Mouse (Mus musculus) lung, embryonic 16.5 days (tissue): ENCODE data around the gene Slc1a2. TPM values are rescaled to one million over a fixed set of nuclear protein-coding genes. Genes with fewer than 3 reads are reported as not detected.

Experiments used
- ATAC-seq: fragments of 200-750 bp; cut with Nextera tagmentation; 2 replicates; pipeline ENCODE4 v1.8.0; 2017; ENCODE audit warnings: low read depth, mild to moderate bottlenecking, moderate library complexity
- H3K27ac ChIP-seq: fragments of 300-500 bp; sonication (generic); 2 replicates; pipeline ENCODE4 v1.5.1; 2014; ENCODE audit warnings: mild to moderate bottlenecking, control low read depth, low read length
- H3K27me3 ChIP-seq: fragments of 300-500 bp; sonication (generic); 2 replicates; pipeline ENCODE4 v1.6.1; 2014; ENCODE audit warnings: low read depth, low read length, mixed read lengths; ENCODE audit not compliant: control insufficient read depth, insufficient read depth
- H3K36me3 ChIP-seq: fragments of 300-500 bp; sonication (generic); 2 replicates; pipeline ENCODE4 v1.6.1; 2014; ENCODE audit warnings: low read length; ENCODE audit not compliant: control insufficient read depth, insufficient read depth
- H3K4me1 ChIP-seq: fragments of 300-500 bp; sonication (generic); replicated peaks from 2 replicates; pipeline ENCODE4 v1.6.1; 2014; ENCODE audit warnings: low read length, mixed read lengths; ENCODE audit not compliant: control insufficient read depth, insufficient read depth
- H3K4me2 ChIP-seq: fragments of 300-500 bp; sonication (generic); 2 replicates; pipeline ENCODE4 v1.6.1; 2014; ENCODE audit warnings: low read depth, low read length, control low read depth
- H3K4me3 ChIP-seq: fragments of 300-500 bp; sonication (generic); 2 replicates; pipeline ENCODE4 v1.5.1; 2014; ENCODE audit warnings: mild to moderate bottlenecking, low read length, control low read depth
- H3K9ac ChIP-seq: fragments of 300-500 bp; sonication (generic); 2 replicates; pipeline ENCODE4 v1.6.1; 2014; ENCODE audit warnings: low read length, control low read depth
- H3K9me3 ChIP-seq: fragments of 300-500 bp; sonication (generic); 2 replicates; pipeline ENCODE4 v1.6.1; 2016; ENCODE audit warnings: low read length; ENCODE audit not compliant: control insufficient read depth
- WGBS: fragments of 180-500 bp; shearing (Covaris S2); extraction: QIAGEN DNeasy Blood & Tissue Kit; methylation state at CpG from one replicate; pipeline ENCODE4 v1.1.7; 2014; 5-methylcytosine and 5-hydroxymethylcytosine counted together
- polyA plus RNA-seq: library from polyadenylated mRNA; unstranded; fragments of >200 nt; fragmentation: Nextera tagmentation; extraction: Ambion mirVana; gene quantifications from 2 replicates; pipeline ENCODE4 v1.2.1, GENCODE M21; 2015

Gene Slc1a2
- polyA plus RNA-seq, 1 experiment from 2014 or later, result 0.19 TPM

DNA sequence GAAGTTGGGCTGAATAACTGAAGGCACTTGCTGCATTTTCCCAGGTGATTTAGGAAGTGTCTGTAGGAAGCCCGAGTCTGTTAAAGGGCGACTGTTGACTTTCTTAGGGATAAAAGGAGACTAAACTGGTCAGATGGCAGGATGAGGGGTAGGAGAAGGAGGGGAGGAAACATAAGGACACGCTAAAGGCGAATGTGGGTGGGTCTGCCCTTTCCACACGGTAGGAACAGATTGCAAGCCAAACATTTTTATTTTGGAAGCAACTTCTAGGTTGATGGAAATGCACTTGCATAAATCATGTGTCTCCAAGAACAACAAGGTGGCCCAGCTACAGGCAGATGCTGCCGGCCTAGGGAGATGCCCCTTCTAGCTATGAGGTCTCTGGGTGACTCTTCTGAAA, 18.9 kb downstream of the Slc1a2 start:
- no peak overlapping the region for H3K4me2 ChIP-seq
- no peaks in the 10 kb centered on the region for H3K4me1 ChIP-seq
- ATAC-seq, result no peak
- H3K27ac ChIP-seq, result no peak overlapping the region
- no peaks in the 10 kb centered on the region for H3K36me3 ChIP-seq
- WGBS, result 58% methylated on average over 6 of the region's 6 CpGs
- H3K27me3 ChIP-seq, result no peaks in the 10 kb centered on the region
- no peak overlapping the region for H3K9ac ChIP-seq
- H3K9me3 ChIP-seq, result no peaks in the 10 kb centered on the region
- no peak overlapping the region for H3K4me3 ChIP-seq

DNA sequence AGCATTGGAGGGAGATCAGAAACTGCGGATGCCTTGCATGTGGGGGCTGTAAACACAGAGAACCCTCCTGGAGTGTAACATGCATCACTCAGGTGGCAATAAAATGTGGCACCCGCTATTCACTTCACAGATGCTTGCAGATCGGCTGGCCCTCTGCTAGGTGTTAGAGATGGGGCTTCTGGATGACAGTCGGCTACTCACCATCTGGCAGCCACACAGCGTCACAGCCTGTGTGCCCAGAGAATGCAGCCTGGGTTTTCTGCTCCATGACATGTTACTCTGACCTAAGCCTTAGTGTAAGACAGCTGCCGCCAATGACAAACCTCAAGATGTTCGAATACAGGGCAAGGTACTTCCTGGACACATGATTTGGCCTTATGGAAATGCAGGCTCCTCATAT, 22.9 kb downstream of the Slc1a2 start:
- ATAC-seq, result no peak
- no peak overlapping the region for H3K9ac ChIP-seq
- H3K4me3 ChIP-seq, result no peak overlapping the region
- H3K9me3 ChIP-seq, result no peaks in the 10 kb centered on the region
- H3K36me3 ChIP-seq, result no peaks in the 10 kb centered on the region
- H3K4me2 ChIP-seq, result no peak overlapping the region
- no peak overlapping the region for H3K27ac ChIP-seq
- H3K27me3 ChIP-seq, result no peaks in the 10 kb centered on the region
- H3K4me1 ChIP-seq, result no peaks in the 10 kb centered on the region; the same call in 1 of the 2 replicates
- 73% methylated on average over 7 of the region's 7 CpGs for WGBS

DNA sequence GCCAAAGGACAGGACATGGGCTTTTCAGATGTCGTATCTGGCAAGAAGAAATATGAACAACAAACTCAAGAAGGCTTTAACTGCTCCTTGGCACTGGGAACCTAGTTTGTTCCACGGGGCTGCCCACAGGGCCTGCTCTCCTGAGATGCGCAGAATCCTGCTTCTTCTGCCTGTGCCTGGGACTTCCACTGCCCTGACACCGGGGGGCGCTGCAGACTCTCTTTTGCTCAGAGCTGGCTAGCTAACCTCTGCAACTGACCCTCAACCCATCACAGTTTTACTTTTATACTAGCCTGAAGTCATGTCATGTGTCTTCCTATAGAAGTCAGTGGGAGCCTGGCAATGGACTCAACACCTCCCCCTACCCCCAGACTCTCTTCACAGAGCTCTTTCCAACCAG, 23.7 kb downstream of the Slc1a2 start:
- no peak overlapping the region for H3K27ac ChIP-seq
- H3K27me3 ChIP-seq, result no peaks in the 10 kb centered on the region
- 50% methylated on average over 5 of the region's 5 CpGs for WGBS
- no peak overlapping the region for H3K4me3 ChIP-seq
- no peaks in the 10 kb centered on the region for H3K9me3 ChIP-seq
- H3K4me1 ChIP-seq, result no peaks in the 10 kb centered on the region; the same call in 1 of the 2 replicates
- ATAC-seq, result no peak
- no peaks in the 10 kb centered on the region for H3K36me3 ChIP-seq
- H3K9ac ChIP-seq, result no peak overlapping the region
- no peak overlapping the region for H3K4me2 ChIP-seq

- no peak overlapping the region for H3K4me2 ChIP-seq
- no peak for ATAC-seq
Measured at GRCm38 (mm10) chr2:102685371-102686107, 27.1 kb downstream of the Slc1a2 start.

GRCm38 (mm10) chr2:102686108-102686450, 27.6 kb downstream of the Slc1a2 start:
- 59% methylated on average over 9 of the region's 9 CpGs for WGBS
- H3K4me2 ChIP-seq, result no peak overlapping the region
- ATAC-seq, result no peak
- H3K36me3 ChIP-seq, result no peaks in the 10 kb centered on the region
- H3K27ac ChIP-seq, result no peak overlapping the region
- no peaks in the 10 kb centered on the region for H3K27me3 ChIP-seq
- no peak overlapping the region for H3K4me3 ChIP-seq
- no peaks in the 10 kb centered on the region; the same call in 1 of the 2 replicates for H3K4me1 ChIP-seq
- H3K9ac ChIP-seq, result peak overlapping the region; percentile 27; the same call in 1 of the 2 replicates
- no peaks in the 10 kb centered on the region for H3K9me3 ChIP-seq

More at GRCm38 (mm10) chr2:102685371-102686107, 27.1 kb downstream of the Slc1a2 start:
- no peak overlapping the region for H3K4me3 ChIP-seq
- peak overlapping the region; percentile 27; the same call in 1 of the 2 replicates for H3K9ac ChIP-seq
- H3K9me3 ChIP-seq, result no peaks in the 10 kb centered on the region
- H3K27ac ChIP-seq, result no peak overlapping the region
- H3K36me3 ChIP-seq, result no peaks in the 10 kb centered on the region
- no peaks in the 10 kb centered on the region for H3K27me3 ChIP-seq
- no peaks in the 10 kb centered on the region; the same call in 1 of the 2 replicates for H3K4me1 ChIP-seq
- WGBS, result 83% methylated on average over 7 of the region's 7 CpGs

- ATAC-seq, result no peak
- no peaks in the 10 kb centered on the region for H3K4me1 ChIP-seq
- H3K9me3 ChIP-seq, result no peaks in the 10 kb centered on the region
- no peak overlapping the region for H3K4me2 ChIP-seq
- WGBS, result 46% methylated on average over 7 of the region's 7 CpGs
- no peaks in the 10 kb centered on the region for H3K36me3 ChIP-seq
- H3K27me3 ChIP-seq, result no peaks in the 10 kb centered on the region
- H3K27ac ChIP-seq, result no peak overlapping the region
- no peak overlapping the region for H3K9ac ChIP-seq
- no peak overlapping the region for H3K4me3 ChIP-seq
Measured at GRCm38 (mm10) chr2:102693556-102693955, 35.1 kb downstream of the Slc1a2 start.

GRCm38 (mm10) chr2:102694750-102695149, 36.3 kb downstream of the Slc1a2 start:
- Histone ChIP-seq H3K27me3 (no peaks in the 10 kb centered on the region), H3K9ac (no peak overlapping the region)

GRCm38 (mm10) chr2:102695541-102695940, 37.1 kb downstream of the Slc1a2 start:
- H3K4me3 ChIP-seq, result no peak overlapping the region
- no peaks in the 10 kb centered on the region for H3K4me1 ChIP-seq
- H3K9me3 ChIP-seq, result no peaks in the 10 kb centered on the region
- H3K27me3 ChIP-seq, result no peaks in the 10 kb centered on the region
- no peak for ATAC-seq
- no peaks in the 10 kb centered on the region for H3K36me3 ChIP-seq
- no peak overlapping the region for H3K27ac ChIP-seq
- H3K9ac ChIP-seq, result no peak overlapping the region
- no peak overlapping the region for H3K4me2 ChIP-seq

More at GRCm38 (mm10) chr2:102694750-102695149, 36.3 kb downstream of the Slc1a2 start:
- ATAC-seq, result no peak
- Histone ChIP-seq H3K36me3 (no peaks in the 10 kb centered on the region), H3K27ac (no peak overlapping the region), H3K4me3 (no peak overlapping the region), H3K9me3 (no peaks in the 10 kb centered on the region), H3K4me1 (no peaks in the 10 kb centered on the region), H3K4me2 (no peak overlapping the region)
- 60% methylated on average over 4 of the region's 4 CpGs for WGBS

- Histone ChIP-seq H3K4me3 (no peak overlapping the region), H3K4me2 (no peak overlapping the region), H3K27ac (no peak overlapping the region), H3K27me3 (no peaks in the 10 kb centered on the region), H3K9ac (no peak overlapping the region), H3K36me3 (no peaks in the 10 kb centered on the region), H3K4me1 (no peaks in the 10 kb centered on the region), H3K9me3 (no peaks in the 10 kb centered on the region)
- no peak for ATAC-seq
- WGBS, result 41% methylated on average over 2 of the region's 2 CpGs
Measured at GRCm38 (mm10) chr2:102697732-102698131, 39.3 kb downstream of the Slc1a2 start.
